Mouse (Mus musculus): ENCODE measurements around the gene Srms.

- no peak for TF ChIP-seq CTCF (IDR thresholded peaks at IDR 0.05; ENCODE audit: control insufficient read depth, insufficient read depth, low read length)
- no peak for TF ChIP-seq POLR2A (IDR thresholded peaks at IDR 0.05; ENCODE audit: borderline replicate concordance, control insufficient read depth, low read depth, low read length)
Measured at GRCm38 (mm10) chr2:181180898-181181297, 32.1 kb downstream of the Srms start.

All from bone marrow, adult 2 months (tissue).